Mouse (Mus musculus) embryonic facial prominence, embryonic 12.5 days (tissue): ENCODE measurements at regions not wholly inside any gene's neighbourhood (a gene's known extent, or its start where the extent isn't known, plus 50 kb on each side); places are given as distances from the start of the nearest gene placed in this dataset.

Experiments
- ATAC-seq: fragments of 200-750 bp; cut with Nextera tagmentation; 2 replicates; pipeline ENCODE4 v1.8.0; 2017; ENCODE audit not compliant: insufficient number of reproducible peaks, insufficient read depth, low FRiP score, low TSS enrichment
- H3K27ac ChIP-seq: fragments of 300-500 bp; sonication (generic); 2 replicates; pipeline ENCODE4 v1.5.1; 2016; ENCODE audit warnings: mild to moderate bottlenecking
- H3K27me3 ChIP-seq: fragments of 300-500 bp; sonication (generic); 2 replicates; pipeline ENCODE4 v1.6.1; 2016; ENCODE audit warnings: mild to moderate bottlenecking, moderate library complexity
- H3K36me3 ChIP-seq: fragments of 300-500 bp; sonication (generic); 2 replicates; pipeline ENCODE4 v1.6.1; 2016; ENCODE audit warnings: mild to moderate bottlenecking
- H3K4me1 ChIP-seq: fragments of 300-500 bp; sonication (generic); 2 replicates; pipeline ENCODE4 v1.6.1; 2016
- H3K4me2 ChIP-seq: fragments of 300-500 bp; sonication (generic); replicated peaks from 2 replicates; pipeline ENCODE4 v1.6.1; 2016; ENCODE audit warnings: mild to moderate bottlenecking, moderate library complexity
- H3K4me3 ChIP-seq: fragments of 300-500 bp; sonication (generic); 2 replicates; pipeline ENCODE4 v1.5.1; 2016; ENCODE audit warnings: mild to moderate bottlenecking
- H3K9ac ChIP-seq: fragments of 300-500 bp; sonication (generic); 2 replicates; pipeline ENCODE4 v1.6.1; 2016; ENCODE audit warnings: mild to moderate bottlenecking, moderate library complexity
- H3K9me3 ChIP-seq: fragments of 300-500 bp; sonication (generic); 2 replicates; pipeline ENCODE4 v1.6.1; 2016; ENCODE audit warnings: mild to moderate bottlenecking, moderate library complexity
- WGBS: fragments of 180-500 bp; shearing (Covaris S2); methylation state at CpG from one replicate; pipeline ENCODE4 v1.1.7; 2016; 5-methylcytosine and 5-hydroxymethylcytosine counted together

- Histone ChIP-seq H3K4me2 (no peak overlapping the region), H3K27me3 (no peaks in the 10 kb centered on the region), H3K4me3 (no peak overlapping the region), H3K9ac (no peak overlapping the region), H3K27ac (no peak overlapping the region), H3K4me1 (0 out of 2 replicates have a peak, but pooled peaks cover 6% of the 10 kb centered on the region), H3K36me3 (no peaks in the 10 kb centered on the region), H3K9me3 (no peaks in the 10 kb centered on the region)
- 35% methylated on average over 7 of the region's 7 CpGs for WGBS
- ATAC-seq: no peak
Observed at GRCm38 (mm10) chr16:23838696-23839095, 52.1 kb downstream of the Sst start.

DNA sequence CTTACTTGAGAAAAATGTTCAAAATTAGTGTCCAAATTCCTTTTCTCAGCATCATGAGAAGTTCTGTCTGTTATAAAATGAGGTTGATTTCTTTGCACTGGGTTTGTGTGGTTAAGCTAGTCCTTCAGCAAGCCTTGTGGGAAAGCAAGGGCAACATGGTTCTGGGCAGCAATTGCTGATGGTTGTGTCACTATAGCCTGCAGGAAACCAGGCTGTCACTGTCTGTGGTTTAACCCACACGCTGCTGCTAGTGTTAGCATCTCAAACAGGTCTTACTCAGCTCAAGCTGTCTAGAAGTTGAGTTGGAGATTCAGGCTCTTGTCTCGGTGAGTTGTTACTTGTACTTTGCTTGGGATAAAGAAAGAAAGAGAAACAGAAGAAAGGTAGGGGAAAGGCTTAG is 52.6 kb downstream of the Sst start:
- H3K9me3 ChIP-seq: no peaks in the 10 kb centered on the region
- H3K4me3 ChIP-seq: no peak overlapping the region
- 83% methylated on average over 2 of the region's 2 CpGs for WGBS
- no peaks in the 10 kb centered on the region for H3K27me3 ChIP-seq
- 0 out of 2 replicates have a peak, but pooled peaks cover 6% of the 10 kb centered on the region for H3K4me1 ChIP-seq
- H3K9ac ChIP-seq: no peak overlapping the region
- H3K36me3 ChIP-seq: no peaks in the 10 kb centered on the region
- no peak overlapping the region for H3K4me2 ChIP-seq
- H3K27ac ChIP-seq: no peak overlapping the region
- no peak for ATAC-seq

GRCm38 (mm10) chr16:23834991-23835390 is 55.8 kb downstream of the Sst start:
- Histone ChIP-seq H3K4me3 (no peak overlapping the region), H3K9me3 (no peaks in the 10 kb centered on the region), H3K27me3 (no peaks in the 10 kb centered on the region), H3K27ac (no peak overlapping the region), H3K4me2 (no peak overlapping the region), H3K36me3 (no peaks in the 10 kb centered on the region), H3K4me1 (0 out of 2 replicates have a peak, but pooled peaks cover 6% of the 10 kb centered on the region), H3K9ac (no peak overlapping the region)
- ATAC-seq: no peak
- 71% methylated on average over 4 of the region's 4 CpGs for WGBS

GRCm38 (mm10) chr16:23833603-23834002 is 57.2 kb downstream of the Sst start:
- Histone ChIP-seq H3K9me3 (no peaks in the 10 kb centered on the region; the same call in 1 of the 2 replicates), H3K4me3 (no peak overlapping the region), H3K4me1 (0 out of 2 replicates have a peak, but pooled peaks cover 3% of the 10 kb centered on the region), H3K9ac (no peak overlapping the region), H3K27me3 (no peaks in the 10 kb centered on the region), H3K4me2 (no peak overlapping the region), H3K27ac (no peak overlapping the region), H3K36me3 (no peaks in the 10 kb centered on the region)
- no peak for ATAC-seq
- WGBS: 72% methylated on average over 2 of the region's 2 CpGs

GRCm38 (mm10) chr16:23833042-23833423 is 57.7 kb downstream of the Sst start:
- ATAC-seq: 0 out of 2 replicates have a peak, but pooled peaks have one; percentile 41
- H3K4me2 ChIP-seq: no peak overlapping the region
- 65% methylated on average over 2 of the region's 2 CpGs for WGBS
- no peaks in the 10 kb centered on the region for H3K4me1 ChIP-seq
- no peaks in the 10 kb centered on the region for H3K27me3 ChIP-seq
- H3K9me3 ChIP-seq: no peaks in the 10 kb centered on the region; the same call in 1 of the 2 replicates
- H3K36me3 ChIP-seq: no peaks in the 10 kb centered on the region
- no peak overlapping the region for H3K4me3 ChIP-seq
- H3K27ac ChIP-seq: no peak overlapping the region
- H3K9ac ChIP-seq: no peak overlapping the region

GRCm38 (mm10) chr16:23832393-23833041 is 58.2 kb downstream of the Sst start:
- Histone ChIP-seq H3K4me3 (no peak overlapping the region), H3K27ac (no peak overlapping the region), H3K9me3 (no peaks in the 10 kb centered on the region; the same call in 1 of the 2 replicates), H3K36me3 (no peaks in the 10 kb centered on the region), H3K4me2 (no peak overlapping the region), H3K4me1 (no peaks in the 10 kb centered on the region), H3K9ac (no peak overlapping the region), H3K27me3 (no peaks in the 10 kb centered on the region)
- no peak for ATAC-seq
- WGBS: 64% methylated on average over 9 of the region's 9 CpGs

DNA sequence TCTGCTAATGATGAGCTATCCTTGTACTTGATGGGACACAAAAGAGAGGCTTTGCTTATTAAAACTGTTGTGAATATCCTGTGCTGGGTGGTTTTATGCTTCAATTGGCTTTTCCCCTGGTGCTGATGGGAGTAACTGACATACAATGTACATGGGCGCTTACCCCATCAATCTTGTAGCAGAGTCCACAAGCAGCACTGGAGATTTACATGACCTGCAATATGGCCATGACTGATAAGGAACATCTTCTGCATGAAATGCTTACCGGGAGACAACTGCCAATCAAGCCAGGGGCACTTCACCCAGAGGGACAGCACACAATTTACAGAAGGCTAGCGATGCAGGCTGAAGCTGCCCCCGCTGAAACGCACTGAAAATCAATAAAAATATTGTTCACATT is 65.1 kb downstream of the Sst start:
- Histone ChIP-seq H3K27me3 (no peaks in the 10 kb centered on the region), H3K4me3 (no peak overlapping the region), H3K4me1 (no peaks in the 10 kb centered on the region), H3K36me3 (no peaks in the 10 kb centered on the region), H3K27ac (no peak overlapping the region), H3K9me3 (no peaks in the 10 kb centered on the region; the same call in 1 of the 2 replicates), H3K4me2 (no peak overlapping the region), H3K9ac (no peak overlapping the region)
- ATAC-seq: no peak
- WGBS: 86% methylated on average over 5 of the region's 5 CpGs

DNA sequence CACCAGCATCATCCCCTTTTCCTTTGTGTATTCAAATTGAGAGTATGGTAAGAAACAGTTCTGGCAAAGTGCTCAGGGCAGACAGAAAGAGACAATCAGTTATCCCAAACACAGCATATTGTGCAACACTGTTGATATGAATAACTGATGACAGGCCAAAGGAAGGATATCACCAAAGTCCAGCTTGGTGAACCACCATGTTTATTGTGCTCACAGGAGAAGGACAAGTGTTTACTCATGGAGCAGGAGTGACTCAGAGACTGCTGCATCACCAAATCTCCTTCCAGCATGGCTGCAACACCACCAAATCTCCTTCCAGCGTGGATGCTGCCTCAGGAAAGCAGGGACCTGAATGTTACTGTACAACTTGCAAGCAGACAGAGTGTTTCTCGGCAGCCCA is 105.5 kb downstream of the Sst start:
- ATAC-seq: no peak
- Histone ChIP-seq H3K9me3 (no peaks in the 10 kb centered on the region), H3K9ac (no peak overlapping the region), H3K36me3 (no peaks in the 10 kb centered on the region), H3K4me2 (no peak overlapping the region), H3K4me1 (peaks cover 5% of the 10 kb centered on the region; the same call in 1 of the 2 replicates), H3K4me3 (no peak overlapping the region), H3K27ac (no peak overlapping the region), H3K27me3 (no peaks in the 10 kb centered on the region)
- 86% methylated on average over 2 of the region's 2 CpGs for WGBS

DNA sequence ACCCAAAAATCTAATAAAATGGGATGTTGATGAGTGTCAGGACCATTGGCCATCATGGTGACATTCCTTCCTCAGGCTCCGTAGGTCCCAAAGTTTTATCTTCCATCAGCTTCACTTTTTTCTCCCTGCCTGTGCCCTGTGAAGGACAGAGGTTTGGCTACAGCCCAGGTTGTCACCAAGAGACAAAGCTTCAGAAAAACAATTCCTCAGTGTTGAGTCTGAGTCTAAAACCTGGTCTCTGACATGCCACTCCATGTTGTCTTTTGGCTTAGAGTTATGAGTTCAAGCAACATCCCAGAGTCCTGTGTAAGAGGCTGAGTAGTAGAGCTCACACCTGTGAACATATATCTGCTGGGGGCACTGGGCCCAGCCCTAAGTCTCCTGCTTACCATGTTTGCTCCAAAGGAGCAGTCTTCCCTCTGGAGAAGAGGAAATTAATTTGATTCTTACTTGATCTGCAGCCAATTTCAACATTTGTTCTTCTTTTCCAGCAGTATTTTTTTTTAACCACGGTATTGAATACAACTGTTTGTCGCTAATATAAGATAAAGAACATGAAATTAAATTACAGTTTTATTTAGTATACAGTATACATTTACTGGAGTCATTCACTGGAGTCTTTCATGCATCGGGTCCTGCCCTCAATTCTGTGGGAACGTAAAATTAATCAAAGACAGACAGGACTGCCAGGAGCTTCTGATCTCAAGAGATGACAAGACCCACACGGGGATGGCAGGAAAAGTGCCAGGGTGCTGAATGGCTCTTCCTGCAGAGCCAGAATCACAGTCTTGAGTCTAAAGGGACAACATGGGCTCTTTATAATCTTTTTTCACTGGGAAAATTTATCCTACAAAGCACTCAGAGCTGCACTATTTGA is 106.5 kb downstream of the Sst start:
- H3K9ac ChIP-seq: no peak overlapping the region
- H3K4me3 ChIP-seq: no peak overlapping the region
- no peak overlapping the region for H3K4me2 ChIP-seq
- H3K4me1 ChIP-seq: peaks cover 5% of the 10 kb centered on the region; the same call in 1 of the 2 replicates
- H3K36me3 ChIP-seq: no peaks in the 10 kb centered on the region
- no peaks in the 10 kb centered on the region for H3K27me3 ChIP-seq
- H3K9me3 ChIP-seq: no peaks in the 10 kb centered on the region
- H3K27ac ChIP-seq: no peak overlapping the region
- 57% methylated on average over 6 of the region's 6 CpGs for WGBS
- no peak for ATAC-seq

GRCm38 (mm10) chr16:23780440-23781231 is 110.1 kb downstream of the Sst start:
- Histone ChIP-seq H3K9ac (no peak overlapping the region), H3K27ac (no peak overlapping the region), H3K4me1 (peaks cover 11% of the 10 kb centered on the region; the same call in 1 of the 2 replicates), H3K9me3 (no peaks in the 10 kb centered on the region), H3K36me3 (no peaks in the 10 kb centered on the region), H3K4me3 (no peak overlapping the region), H3K4me2 (no peak overlapping the region), H3K27me3 (no peaks in the 10 kb centered on the region)
- 65% methylated on average over 14 of the region's 14 CpGs for WGBS
- no peak for ATAC-seq

- no peaks in the 10 kb centered on the region for H3K36me3 ChIP-seq
- no peaks in the 10 kb centered on the region for H3K9me3 ChIP-seq
- WGBS: 76% methylated on average over 4 of the region's 4 CpGs
- ATAC-seq: no peak
- no peak overlapping the region for H3K4me2 ChIP-seq
- no peak overlapping the region for H3K4me3 ChIP-seq
- no peak overlapping the region for H3K27ac ChIP-seq
- no peaks in the 10 kb centered on the region for H3K27me3 ChIP-seq
- no peak overlapping the region for H3K9ac ChIP-seq
- peaks cover 8% of the 10 kb centered on the region; the same call in 1 of the 2 replicates for H3K4me1 ChIP-seq
Observed at GRCm38 (mm10) chr16:23777894-23778293, 112.9 kb downstream of the Sst start.
